Mouse (Mus musculus) B cell, adult 2 months (primary cell): ENCODE results near the gene Hectd4.
A peak's percentile ranks its signal among the peaks of the same experiment; 100 is the strongest.
"Not testable (repeated sequence)": the region's sequence is repeated elsewhere in the genome, so short reads cannot be mapped to it uniquely, and the experiment has no call there.

ENCODE experiments used
- DNase-seq, 2 experiments: peaks; one replicate each; pipeline ENCODE4 v3.0.0; 2022

Hectd4 gene

DNA sequence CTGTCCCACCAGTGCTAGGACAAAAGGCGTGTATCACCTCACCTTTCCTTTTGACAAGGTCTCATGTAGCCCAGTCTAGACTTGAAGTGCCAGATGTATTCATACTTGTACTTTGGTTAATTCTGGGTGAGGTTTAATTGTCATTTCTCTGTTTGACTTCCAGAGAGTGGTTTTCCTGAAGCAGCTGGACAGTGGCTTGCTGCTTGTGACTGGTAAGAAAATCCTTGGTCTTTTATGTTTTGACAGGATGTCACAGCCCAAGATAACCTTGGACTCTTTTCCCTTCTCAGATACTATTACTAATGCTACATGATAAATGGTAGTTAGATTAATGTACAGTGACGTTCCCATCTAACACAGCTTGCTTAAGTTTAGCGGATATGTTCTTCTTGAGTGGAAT lies 13.0 kb upstream of the Hectd4 start:
- no peak for DNase-seq

DNA sequence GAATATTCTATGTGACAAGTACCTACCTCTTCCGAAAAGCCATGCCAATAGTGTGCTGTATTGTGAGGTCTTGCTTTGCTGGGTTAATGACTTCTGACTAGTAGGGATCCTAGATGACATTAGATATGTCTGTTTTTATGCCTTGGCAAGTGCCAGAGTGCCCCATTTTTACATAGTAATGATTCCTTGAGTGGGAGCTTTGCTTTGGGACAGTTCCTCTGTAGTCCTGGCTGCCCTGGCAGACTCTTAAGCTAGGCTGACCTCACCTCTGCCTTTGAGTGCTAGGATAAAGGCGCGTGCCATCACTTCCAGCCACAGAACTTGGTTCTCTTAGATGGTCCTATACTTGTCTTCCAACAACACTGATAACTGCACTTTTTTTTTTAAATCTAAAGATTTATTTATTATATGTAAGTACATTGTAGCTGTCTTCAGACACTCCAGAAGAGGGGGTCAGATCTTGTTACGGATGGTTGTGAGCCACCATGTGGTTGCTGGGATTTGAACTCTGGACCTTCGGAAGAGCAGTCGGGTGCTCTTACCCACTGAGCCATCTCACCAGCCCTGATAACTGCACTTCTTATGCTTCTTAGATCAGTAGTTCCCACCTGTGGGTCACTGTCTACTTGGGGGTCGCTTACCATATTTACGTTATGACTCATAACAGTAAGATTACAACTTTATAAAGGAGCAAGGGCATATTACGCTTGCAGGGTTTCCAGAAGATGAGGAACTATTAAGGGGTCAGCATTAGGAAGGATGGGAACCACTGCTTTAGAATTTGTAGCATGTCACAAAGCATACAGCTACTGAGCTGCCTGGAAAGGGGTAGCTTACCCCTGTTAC lies 10.0 kb upstream of the Hectd4 start:
- DNase-seq: no peak

DNA sequence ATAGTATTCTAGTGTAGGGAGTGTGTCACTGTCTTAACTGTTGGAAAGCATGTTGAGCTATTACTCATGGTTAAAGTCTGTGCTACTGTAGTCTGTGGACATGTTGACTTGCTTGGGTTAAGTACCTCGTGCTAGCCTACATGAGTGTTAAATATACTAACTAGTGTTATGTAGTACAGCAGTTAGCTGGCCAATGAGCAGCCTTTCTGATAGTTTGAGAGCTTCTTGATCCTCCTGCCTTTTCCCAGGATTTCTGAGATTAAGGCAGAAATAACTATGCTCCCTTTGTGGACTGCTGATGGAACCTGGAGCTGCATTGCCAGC lies 9.5 kb upstream of the Hectd4 start:
- DNase-seq: no peak

DNA sequence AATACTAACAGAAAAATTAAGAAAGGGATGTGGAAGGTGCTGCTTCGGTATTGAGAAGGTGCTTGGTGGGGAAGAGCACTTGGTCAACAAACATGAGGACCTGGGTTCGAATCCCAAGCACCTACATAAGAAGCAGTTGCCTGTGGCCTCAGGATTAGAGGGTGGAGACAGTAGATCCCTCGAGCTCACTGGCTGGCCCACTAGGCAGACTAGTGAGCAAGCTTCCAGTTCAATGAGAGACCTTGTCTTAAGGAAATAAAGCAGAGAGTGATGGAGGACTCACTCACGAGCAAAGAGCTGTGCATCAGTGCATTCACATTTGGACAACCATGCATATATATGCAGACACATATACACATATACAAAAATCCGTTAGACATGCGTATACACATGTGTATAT lies 7.9 kb upstream of the Hectd4 start:
- DNase-seq: no peak

DNA sequence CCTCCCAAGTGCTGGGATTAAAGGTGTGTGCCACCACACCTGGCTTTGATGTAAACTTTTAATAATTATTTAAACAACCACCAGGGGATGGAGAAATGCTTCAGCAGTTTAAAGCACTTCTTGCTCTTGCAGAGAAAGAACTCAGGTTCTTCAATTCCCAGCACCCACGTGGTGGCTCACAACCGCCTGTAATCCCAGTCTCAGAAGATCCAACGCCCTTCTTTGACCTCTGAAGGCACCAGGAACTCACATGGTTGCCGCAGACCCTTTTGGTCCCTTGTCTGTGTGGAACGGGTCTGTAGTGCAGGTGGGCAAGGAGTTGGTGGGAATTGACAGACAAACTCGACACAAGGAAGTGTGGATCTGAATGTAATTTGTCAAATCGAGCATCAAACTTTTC lies 5.3 kb upstream of the Hectd4 start:
- DNase-seq: no peak

DNA sequence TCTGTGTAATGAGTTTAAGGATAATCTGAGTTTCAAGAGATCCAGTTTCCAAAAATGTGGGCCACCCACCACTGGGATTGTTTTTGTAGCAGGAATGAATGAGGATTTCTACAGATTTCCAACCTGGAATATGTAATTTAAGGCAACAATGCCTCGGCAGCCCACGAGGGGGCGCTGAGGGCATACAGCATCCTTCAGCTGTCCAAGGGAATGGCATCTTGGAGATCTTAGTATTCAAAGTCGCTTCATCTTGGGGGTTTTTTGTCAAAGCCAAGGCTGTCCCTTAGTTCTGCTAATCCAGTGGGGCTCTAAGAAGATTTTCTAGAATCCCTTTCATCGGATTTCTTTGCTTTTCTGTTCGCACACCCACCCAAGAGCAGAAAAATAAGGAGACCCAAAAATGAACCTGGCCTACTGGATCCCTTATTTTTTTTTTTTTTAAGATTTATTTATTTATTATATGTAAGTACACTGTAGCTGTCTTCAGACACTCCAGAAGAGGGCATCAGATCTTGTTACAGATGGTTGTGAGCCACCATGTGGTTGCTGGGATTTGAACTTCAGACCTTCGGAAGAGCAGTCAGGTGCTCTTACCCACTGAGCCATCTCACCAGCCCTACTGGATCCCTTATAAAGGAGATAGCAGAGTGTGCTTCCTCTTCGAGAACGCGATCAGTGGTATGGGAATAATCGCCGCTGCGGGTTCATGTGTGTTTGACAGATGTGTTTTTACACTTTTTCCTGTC lies 4.5 kb upstream of the Hectd4 start:
- DNase-seq: peak; percentile 71 to 74

DNA sequence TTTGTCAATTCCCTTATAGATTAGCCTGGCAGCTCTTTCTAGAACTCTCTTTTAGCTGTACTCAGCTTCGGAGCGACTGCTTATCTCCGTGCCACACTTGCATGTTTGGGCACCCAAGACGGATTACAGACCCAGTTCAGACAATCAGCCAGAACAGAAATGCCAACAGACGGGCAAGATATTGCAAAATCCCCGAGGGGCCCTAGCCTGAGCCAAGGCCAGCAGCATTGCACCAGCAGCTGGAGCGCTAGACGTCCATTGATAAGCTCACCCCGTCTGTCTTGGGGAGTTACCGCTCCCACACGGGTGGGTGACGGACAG lies 3.9 kb upstream of the Hectd4 start:
- no peak for DNase-seq

DNA sequence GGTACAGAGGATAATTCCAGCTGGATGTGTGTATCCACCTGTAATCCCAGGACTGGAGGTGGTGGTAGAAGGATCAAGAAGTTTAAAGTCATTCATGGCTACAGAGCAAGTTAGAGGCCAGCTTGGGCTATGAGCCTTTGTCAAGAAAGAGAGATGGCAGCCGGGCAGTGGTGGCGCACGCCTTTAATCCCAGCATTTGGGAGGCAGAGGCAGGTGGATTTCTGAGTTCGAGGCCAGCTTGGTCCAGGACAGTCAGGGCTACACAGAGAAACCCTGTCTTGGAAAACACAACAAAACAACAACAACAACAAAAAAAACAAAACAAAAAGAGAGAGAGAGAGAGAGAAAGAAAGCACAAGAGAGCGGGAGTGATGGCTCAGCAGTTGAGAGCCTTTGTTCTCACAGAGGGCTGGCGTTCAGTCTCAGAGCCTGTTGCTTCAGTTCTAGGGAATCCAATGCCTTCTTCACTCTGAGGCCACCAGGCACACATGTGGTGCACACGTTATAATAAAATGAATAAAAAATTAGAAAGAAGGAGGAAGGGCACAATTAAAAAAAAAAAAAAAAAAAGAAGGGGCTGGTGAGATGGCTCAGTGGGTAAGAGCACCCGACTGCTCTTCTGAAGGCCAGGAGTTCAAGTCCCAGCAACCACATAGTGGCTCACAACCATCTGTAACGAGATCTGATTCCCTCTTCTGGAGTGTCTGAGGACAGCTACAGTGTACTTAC lies 3.3 kb upstream of the Hectd4 start:
- not testable (repeated sequence) for DNase-seq

DNA sequence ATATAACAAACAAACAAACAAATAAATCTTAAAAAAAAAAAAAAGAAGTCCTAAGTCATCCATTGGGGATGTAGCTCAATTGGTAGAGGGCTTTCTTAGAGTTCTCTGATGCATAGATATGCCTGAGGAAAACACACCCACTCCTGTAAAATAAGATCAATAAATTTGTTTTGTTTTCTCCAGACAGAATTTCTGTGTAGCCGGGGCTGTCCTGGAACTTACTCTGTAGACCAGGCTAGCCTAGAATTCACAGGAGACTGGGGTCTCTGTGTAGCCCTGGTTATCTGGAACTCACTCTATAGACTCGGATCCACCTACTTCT lies 2.7 kb upstream of the Hectd4 start:
- DNase-seq: no peak

DNA sequence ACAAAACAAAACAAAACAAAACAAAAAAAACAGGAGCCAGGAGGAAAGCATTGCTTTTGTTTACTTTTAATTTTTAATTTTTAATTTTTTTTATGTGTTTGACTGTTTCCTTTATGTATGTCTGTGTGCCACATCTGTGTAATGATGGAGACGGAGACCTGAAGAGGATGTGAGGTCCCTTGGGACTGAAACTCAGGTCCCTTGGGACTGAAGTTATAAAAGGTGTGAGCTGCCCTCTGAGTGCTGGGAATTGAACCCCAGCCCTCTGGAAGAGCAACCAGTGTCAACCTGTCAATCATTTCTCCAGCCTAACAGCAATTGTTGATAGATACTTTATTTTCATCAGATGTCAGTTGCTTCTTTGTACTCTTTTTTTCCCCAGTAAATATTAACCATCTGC lies 829 bp upstream of the Hectd4 start:
- DNase-seq: peak; percentile 49 to 57

DNA sequence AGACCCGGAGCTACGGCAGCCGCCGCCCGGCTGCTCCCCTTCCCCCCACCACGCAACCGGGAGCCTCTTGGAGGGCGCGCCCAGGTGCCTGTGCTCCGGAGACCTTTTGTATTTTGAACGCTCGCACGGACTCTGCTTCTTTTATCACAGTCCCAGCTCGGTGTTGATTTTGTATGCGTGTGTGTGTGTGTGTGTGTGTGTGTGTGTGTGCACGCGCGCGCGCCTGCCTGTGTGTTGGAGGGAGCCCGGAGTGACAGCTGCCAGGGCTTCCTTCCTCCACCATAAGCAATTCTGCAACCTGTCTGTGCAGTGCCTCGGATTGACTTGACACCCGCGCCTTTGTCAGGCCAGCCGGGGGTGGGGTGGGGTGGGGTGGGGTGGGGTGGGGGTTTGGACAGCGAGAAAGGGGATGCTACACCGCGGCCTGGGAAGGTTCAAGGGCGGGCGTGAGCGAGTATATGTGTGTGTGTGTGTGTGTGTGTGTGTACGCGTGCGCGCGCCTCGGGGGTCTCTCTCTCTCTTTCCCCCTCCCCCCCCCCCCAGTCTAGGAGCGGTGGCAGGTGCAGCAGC lies 798 bp downstream of the Hectd4 start:
- peak; percentile 27 to 36 for DNase-seq

DNA sequence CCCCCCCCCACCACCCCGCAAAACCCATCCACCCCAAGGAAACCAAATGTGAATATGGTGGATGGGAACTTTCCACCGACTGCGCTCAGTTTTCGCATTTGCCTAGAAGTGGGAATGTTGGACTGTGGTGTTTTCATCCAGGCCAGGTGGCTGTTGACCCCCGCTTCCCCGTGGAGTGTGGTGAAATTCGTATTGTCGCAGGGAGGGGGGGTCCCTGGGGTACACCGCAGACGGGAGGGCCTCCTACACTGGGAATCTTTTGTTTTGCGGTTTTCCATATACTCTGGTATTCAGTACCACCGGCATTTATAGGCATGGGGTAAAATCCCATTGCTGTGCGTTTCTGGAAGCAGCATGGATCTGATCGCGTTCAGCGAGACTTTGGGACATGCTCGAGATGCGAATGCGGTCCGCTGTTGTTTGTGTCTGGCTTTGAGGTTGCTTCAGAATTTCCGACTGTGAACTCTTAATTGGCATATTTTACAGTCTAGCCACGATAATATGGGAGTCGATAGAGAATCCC lies 1.4 kb downstream of the Hectd4 start:
- DNase-seq: no peak

DNA sequence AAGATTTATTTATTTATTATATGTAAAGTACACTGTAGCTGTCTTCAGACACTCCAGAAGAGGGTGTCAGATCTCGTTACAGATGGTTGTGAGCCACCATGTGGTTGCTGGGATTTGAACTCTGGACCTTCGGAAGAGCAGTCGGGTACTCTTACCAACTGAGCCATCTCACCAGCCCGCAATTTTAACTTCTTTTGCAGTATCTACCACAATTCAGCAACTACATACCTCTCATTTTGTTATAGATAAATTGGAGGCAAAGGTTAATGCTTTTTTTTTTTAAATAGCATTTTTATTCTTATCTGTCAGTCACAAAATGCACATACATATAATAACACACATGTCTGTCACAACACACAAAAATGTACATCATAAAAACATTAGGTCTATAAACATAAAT lies 4.0 kb downstream of the Hectd4 start:
- DNase-seq: not testable (repeated sequence)

DNA sequence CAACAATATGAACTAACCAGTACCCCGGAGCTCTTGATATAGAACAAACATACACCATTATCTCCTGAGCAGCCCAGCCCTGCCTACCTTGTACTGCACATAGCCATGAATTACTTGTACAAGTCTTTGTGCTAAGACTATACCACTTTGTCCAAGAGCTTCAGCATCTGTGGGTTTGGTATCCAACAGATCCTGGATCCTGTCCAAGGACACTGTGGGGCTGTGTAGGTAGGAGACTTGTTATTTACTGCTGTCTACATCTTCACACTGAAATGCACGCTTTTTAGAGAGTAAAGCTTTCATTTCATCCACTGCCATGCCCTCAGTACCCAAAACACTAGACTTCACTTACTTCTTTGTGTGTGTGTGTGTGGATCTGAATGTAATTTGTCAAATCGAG lies 4.8 kb downstream of the Hectd4 start:
- no peak for DNase-seq

DNA sequence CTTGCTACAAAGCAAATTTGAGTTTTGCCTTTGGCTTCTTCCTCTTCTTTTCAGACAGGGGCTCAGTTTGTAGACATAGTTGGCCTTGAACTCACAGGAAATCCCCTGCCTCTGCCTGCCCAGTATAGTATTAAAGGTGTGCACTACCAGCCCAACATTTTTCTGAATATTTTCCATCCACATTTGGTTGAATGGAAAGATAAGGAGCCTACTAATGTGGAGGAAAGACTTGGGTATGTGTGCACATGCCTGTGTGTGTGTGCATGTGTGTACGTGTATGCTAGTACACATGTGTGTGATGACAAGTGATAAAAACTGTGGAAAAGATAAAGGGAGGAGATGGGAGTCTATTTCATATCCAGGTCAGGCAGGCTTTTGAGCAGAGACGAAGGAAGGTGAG lies 5.8 kb downstream of the Hectd4 start:
- no peak for DNase-seq

DNA sequence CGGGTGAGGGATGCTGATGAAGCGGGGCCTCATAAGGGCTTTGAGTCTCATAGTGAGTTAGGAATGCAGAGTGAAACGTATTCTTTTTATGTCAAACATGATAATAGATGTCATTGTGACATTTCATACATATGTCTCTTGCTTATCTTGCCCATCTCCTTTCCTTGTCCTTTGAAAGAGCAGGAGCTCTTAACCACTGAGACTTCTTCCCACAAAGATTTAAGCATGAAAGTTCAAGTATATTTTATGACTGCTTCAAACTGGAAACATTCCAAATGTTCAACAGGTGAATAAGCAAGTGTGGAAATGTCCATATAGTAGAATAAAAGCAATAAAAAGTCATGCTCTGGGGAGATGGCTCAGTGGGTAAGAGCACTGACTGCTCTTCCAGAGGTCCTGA lies 6.4 kb downstream of the Hectd4 start:
- DNase-seq: no peak

DNA sequence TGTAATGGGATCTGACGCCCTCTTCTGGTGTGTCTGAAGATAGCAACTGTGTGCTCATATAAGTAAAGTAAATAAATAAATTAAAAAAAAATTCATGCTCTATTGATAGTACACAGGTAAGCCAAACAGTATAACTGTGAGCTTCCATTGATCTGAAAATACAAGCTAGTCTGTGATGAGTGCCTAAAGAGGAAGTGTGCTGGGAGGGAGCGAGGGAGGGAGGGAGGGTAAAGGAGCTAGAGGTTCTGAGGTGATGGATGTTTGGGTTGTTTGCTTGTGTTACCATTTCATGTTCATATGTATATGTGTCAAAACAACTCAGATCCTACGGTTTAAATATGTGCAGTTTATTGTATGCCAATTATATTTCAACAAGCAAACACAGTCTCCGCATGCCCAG lies 6.8 kb downstream of the Hectd4 start:
- DNase-seq: no peak

DNA sequence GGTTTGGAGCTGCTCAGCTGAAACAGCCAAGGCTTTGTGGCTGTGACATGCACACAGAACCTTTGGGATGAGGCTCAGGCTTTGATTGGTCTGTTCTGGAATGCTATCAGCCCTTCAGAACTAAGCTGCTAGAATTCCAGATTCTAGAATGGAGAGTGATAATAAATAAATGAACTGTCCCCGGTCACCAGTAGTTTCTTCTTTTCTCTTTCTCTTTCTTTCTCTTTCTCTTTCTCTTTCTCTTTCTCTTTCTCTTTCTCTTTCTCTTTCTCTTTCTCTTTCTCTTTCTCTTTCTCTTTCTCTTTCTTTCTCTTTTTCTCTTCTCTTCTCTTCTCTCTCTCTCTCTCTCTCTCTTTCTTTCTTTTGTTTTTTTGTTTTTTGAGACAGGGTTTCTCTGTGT lies 7.3 kb downstream of the Hectd4 start:
- DNase-seq: not testable (repeated sequence)

DNA sequence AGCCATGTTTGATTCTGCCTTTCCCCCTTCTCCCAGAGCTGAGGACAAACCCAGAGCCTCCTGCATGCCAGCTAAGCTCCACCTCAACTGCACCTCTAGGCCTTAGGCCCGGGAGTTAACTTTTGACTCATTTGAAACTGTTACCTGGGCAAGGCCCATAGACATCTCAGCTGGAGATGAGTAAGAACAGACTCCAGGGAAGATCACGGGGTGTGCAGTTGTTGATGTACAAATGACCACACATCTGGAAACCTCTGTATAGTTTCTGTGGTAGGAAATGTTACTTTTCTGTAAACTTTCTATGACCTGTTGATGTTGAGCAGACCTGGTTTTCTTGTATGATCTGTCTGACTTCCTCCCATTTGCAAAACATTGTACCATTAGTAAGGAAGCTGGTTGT lies 9.2 kb downstream of the Hectd4 start:
- DNase-seq: no peak

DNA sequence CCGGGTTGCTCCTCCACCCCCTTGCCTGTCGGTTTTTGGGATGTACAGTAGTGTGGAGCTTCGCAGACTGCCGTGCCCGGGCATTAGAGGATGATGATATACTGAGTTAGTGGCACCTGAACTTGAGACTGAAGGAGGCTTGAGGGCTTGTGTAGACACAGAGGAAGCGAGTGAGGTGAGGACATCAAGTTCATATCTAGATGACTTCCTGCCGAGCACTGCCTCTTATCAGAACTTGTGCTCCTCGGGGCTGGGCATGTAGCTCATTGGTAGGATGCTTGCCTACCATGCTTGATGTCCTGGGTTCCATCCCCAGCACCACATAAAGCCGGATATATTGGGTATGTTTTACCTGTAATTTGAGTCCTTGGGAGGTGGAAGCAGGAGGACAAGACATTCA lies 10.8 kb downstream of the Hectd4 start:
- DNase-seq: no peak

DNA sequence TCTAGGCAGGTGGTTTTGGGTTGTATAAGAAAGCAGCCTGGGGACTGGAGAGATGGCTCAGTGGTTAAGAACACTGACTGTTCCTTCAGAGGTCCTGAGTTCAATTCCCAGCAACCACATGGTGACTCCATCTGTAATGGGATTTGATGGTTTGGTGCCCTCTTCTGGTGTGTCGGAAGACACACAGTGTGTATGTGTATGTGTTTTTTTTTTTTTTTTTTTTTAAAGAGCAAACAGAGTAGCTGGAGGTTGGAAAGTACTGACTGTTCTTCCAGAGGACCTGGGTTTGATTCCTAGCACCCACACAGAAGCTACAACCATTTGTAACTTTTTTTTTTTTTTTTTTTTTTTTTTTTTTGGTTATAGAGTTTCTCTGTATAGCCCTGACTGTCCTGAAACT lies 12.8 kb downstream of the Hectd4 start:
- no peak for DNase-seq

DNA sequence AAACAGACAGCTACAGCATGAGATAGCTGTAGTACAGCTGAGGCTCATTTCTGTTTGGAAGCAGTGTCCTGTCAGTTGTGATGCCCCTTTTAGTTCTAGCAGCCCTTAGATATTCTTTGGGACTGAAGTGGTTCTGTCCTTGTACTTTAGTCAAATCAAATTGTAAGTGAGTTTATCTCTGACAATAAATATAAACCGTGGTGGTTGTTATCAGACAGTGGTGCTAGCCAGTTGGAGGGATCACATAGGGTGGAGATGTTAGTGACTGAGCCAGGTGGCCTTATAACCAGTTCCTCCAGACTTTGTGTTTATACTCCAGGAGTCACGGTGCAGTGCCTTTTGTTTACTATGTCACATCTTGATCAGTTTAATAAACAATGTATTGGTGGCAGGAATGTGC lies 13.7 kb downstream of the Hectd4 start:
- DNase-seq: no peak

DNA sequence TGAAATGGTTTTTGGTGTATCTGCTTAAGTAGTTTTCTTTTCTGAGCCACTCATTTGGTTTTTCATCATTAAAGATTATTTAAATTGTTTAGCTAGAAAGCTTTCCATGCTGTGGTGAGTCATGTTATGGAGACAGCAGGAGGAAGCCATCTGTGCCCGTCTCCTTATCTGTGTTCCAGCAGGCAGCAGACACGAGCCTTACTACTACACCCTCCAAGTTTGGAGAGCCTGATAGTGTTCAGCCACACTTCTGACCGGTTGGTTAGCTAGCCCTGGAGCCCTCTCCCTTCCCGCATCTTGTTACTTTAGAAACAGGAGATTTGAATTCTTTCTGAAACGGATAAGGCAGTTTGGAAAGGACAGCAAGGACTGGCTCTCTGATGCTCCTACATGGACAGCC lies 16.2 kb downstream of the Hectd4 start:
- no peak for DNase-seq

DNA sequence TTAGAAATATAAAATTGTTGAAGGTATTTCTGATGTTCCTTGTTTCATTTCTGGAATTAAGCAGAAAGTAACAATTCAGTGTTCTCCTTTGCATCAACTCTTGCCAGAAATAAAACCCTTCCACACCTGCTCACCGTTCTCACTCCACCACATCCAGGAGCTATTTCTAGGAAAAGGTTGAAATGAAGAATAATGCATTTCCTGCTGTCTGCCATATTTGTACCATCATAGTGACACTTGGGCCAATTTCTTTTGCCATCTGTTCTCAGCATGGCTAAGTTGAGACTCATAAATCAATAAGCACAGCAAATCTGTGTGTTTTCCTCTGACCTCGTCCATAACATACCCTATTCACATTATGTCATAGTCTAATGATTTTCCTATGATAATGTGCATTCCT lies 18.2 kb downstream of the Hectd4 start:
- DNase-seq: no peak
